Mouse (Mus musculus): ENCODE measurements around the gene Hist1h2af. TPM values are rescaled to one million over a fixed set of nuclear protein-coding genes. Genes with fewer than 3 reads are reported as not detected.
"Not testable (repeated sequence)": the region's sequence is repeated elsewhere in the genome, so short reads cannot be mapped to it uniquely, and the experiment has no call there.

Gene Hist1h2af
- total RNA-seq, 2 experiments from 2014 or later, result 23.4 to 33.5 TPM

- peak in 1 of 2 experiments; percentile 56 for DNase-seq (ENCODE audit: low spot score in 2 of 2)
These were observed 844 bp downstream of the Hist1h2af start for GRCm38 (mm10) chr13:23534368-23535131.

DNA sequence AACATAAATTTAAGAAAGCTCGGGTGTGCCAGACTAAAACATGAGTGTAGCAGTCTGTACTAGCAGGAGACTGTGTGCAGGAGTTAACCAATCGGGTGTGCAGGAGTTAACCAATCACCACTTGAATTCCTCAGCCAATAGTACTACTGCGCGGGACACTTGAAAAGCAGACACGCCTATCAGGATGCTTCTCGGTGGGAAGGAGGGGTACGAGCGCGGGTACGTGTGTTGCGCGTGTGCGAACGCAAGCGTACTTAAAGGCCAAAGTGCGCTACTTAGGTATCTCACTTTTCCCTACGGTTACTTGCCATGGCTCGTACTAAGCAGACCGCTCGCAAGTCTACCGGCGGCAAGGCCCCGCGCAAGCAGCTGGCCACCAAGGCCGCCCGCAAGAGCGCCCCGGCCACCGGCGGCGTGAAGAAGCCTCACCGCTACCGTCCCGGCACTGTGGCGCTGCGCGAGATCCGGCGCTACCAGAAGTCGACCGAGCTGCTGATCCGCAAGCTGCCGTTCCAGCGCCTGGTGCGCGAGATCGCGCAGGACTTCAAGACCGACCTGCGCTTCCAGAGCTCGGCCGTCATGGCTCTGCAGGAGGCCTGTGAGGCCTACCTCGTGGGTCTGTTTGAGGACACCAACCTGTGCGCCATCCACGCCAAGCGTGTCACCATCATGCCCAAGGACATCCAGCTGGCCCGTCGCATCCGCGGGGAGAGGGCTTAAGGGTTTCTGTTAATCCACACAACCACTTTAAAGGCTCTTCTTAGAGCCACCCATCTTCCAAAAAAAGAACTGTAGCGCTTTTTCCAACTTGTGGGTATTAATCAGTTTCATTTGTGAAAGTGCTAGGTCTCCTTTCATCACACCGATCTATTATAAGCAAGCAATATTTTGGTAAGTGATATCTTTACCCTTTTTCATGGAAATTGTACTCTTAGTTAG, 1.7 kb downstream of the Hist1h2af start, which contains the start of gene Hist1h3g:
TSS of gene Hist1h3g (plus strand) at position 286 of the 939 bp plus-strand sequence.
- DNase-seq (ENCODE audit: low spot score in 2 of 2), result peak; percentile 87 to 96

DNA sequence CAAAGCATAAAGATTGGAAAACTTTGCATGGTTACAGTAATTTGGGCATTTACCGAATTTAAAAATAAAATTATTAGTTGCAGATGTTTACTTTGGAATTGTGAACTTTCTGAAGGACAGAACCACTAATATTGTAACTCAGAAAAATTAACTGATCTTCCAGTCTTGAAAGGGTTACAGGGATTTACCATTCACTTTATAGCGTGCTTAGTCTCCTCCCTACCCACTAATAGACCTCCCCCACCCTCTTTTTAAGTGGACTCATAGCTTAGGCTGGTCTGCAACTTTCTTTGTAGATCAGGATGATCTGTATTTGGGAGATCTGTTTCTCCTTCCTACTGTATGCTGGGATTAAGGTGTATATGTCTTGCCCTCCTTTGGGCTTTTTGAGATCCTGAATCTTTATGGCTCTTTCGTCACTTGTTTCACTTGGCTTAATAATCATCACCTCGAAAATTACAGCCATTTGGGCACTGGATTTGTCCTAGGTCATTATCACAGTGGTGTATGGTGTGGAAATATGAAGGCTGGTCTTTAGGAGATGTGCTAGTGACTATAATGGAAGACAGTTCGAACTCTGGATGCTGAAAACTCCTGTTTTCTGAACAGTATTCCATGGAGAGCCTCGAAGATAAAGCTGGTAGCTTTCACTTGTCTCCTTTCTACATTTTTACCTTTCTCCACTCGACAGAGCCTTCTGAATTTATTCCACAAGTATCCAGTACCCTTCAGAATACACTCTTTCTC, 2.5 kb downstream of the Hist1h2af start:
- DNase-seq (ENCODE audit: low spot score in 2 of 2), result no peak

DNA sequence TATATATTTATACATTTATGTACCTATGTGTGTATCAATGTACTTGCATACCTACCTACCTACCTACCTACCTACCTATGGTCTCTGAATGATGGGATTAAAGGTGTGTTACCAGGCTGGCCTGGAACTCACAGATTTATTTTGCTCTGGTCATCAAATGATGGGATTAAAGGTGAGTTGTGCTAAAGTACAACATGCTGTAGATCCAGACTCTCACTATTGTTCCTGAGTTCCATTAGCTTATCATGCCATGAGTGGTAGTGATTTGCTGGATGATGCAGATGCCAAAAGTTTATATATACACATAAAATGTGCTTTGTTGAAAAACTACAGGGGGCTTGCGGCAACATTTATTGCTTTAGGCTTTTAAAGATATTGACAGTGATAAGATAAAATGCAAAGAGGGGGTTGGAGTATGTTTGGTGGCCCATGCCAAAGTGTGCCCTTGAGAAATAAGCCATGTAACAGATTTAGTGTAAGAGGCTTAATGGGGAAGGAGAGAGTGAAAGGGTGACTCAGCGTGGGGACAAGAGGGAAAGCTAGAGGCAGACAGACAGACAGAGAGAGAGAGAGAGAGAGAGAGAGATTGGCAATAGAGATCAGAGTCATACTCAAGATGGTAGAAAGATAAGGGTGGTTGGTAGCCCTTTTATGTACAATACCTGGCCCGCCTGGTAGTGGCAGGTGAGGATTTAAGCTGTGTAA, 3.5 kb downstream of the Hist1h2af start:
- DNase-seq (ENCODE audit: low spot score in 2 of 2), result no peak

- no peak for DNase-seq (ENCODE audit: low spot score in 2 of 2)
These were observed 4.5 kb downstream of the Hist1h2af start for GRCm38 (mm10) chr13:23538249-23538648.

DNA sequence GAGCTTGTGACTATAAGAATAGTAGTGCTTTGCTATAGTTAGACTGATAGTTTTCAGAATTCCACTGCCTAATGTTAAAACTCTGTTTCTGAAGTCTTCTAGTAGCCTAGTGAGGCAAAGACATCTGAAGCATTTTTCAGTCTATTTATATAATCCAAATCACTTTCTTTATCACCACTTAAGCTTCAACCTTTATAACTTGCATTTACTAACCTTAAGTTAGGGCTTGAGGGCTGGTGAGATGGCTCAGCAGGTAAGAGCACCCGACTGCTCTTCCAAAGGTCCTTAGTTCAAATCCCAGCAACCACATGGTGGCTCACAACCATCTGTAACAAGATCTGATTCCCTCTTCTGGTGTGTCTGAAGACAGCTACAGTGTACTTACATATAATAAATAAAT, 6.1 kb downstream of the Hist1h2af start:
- not testable (repeated sequence) for DNase-seq (ENCODE audit: low spot score in 2 of 2)

GRCm38 (mm10) chr13:23541497-23541896, 7.8 kb downstream of the Hist1h2af start:
- no peak for DNase-seq (ENCODE audit: low spot score in 2 of 2)

- DNase-seq (ENCODE audit: low spot score in 2 of 2), result not testable (repeated sequence)
These were observed 8.7 kb downstream of the Hist1h2af start for GRCm38 (mm10) chr13:23542225-23542980.

- DNase-seq (ENCODE audit: low spot score in 2 of 2), result peak; percentile 55 to 92
These were observed 9.4 kb downstream of the Hist1h2af start, which contains the start of gene Hist1h2bh for GRCm38 (mm10) chr13:23542999-23543607. TSS of gene Hist1h2bh (minus strand) at chr13:23543392.

- peak; percentile 77 to 95 for DNase-seq (ENCODE audit: low spot score in 2 of 2)
These were observed 10.5 kb downstream of the Hist1h2af start, which contains the start of gene Hist1h3f for GRCm38 (mm10) chr13:23543965-23544786. TSS of gene Hist1h3f (plus strand) at chr13:23544052.

GRCm38 (mm10) chr13:23544787-23545120, 11.0 kb downstream of the Hist1h2af start:
- DNase-seq (ENCODE audit: low spot score in 2 of 2), result not testable (repeated sequence)

GRCm38 (mm10) chr13:23546694-23547093, 13.0 kb downstream of the Hist1h2af start:
- DNase-seq (ENCODE audit: low spot score in 2 of 2), result no peak

GRCm38 (mm10) chr13:23550761-23551145, 17.0 kb downstream of the Hist1h2af start:
- no peak for DNase-seq (ENCODE audit: low spot score in 2 of 2)

DNA sequence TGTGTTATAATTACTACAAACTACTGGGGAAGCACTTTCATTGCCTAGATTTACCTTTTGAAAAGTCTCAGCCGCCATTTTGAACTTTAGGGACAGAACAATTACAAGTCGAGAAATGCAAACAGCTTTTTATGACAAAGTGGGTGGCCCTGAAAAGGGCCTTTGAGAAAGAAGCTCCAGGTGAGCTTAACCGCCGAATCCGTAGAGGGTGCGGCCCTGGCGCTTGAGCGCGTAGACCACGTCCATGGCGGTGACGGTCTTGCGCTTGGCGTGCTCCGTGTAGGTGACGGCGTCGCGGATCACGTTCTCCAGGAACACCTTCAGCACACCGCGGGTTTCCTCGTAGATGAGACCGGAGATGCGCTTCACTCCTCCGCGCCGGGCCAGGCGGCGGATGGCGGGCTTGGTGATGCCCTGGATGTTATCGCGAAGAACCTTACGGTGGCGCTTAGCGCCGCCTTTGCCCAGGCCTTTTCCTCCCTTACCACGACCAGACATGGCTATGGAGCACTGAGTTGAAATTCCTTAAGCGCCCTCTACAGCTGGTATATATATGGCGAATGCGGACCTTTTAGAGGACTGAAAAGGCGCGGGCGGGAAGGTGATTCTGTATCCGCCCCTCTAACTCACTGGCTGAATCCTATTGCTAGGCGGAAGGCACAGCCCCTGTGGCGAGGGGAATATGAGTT, 17.6 kb downstream of the Hist1h2af start, which contains the start of gene Hist1h4f:
TSS of gene Hist1h4f (minus strand) at position 503 of the 689 bp plus-strand sequence.
- DNase-seq (ENCODE audit: low spot score in 2 of 2), result peak; percentile 84 to 89

- DNase-seq (ENCODE audit: low spot score in 2 of 2), result no peak
These were observed 18.5 kb downstream of the Hist1h2af start for GRCm38 (mm10) chr13:23551931-23552914.

DNA sequence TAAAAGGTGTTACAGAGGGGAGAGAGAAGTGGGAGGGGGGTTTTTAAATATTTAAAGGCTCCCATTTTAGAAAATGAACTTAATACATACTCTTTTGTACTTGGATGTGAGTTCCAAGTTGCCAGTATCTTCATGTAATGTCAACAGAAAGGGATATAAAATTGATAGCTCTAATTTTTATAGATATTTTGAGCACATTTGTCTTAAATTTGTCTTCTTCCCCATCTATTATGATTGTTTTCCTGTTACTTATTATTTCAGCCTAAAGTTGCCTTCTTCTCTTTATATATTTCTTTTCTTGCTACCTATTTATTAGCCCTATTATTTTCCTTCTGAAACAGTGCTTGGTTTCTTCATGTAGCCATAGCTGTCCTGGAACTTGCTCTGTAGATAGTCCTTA, 19.3 kb downstream of the Hist1h2af start, which contains the start of gene Hist1h1d:
TSS of gene Hist1h1d (plus strand) at position 301 of the 400 bp plus-strand sequence.
- no peak for DNase-seq (ENCODE audit: low spot score in 2 of 2)
